Mouse (Mus musculus) liver, embryonic 11.5 days (tissue): ENCODE results near the gene Prrg2. TPM values are rescaled to one million over a fixed set of nuclear protein-coding genes. Genes with fewer than 3 reads are reported as not detected.

Source experiments
- ATAC-seq: fragments of 200-750 bp; cut with Nextera tagmentation; replicated peaks from 2 replicates; pipeline ENCODE4 v1.8.0; 2017; ENCODE audit warnings: moderate number of reproducible peaks, mild to moderate bottlenecking, moderate TSS enrichment, moderate library complexity; ENCODE audit not compliant: low FRiP score
- DNase-seq: peaks from one replicate; pipeline ENCODE4 v3.0.0-alpha.2; 2017; ENCODE audit warnings: low spot score
- H3K27ac ChIP-seq: fragments of 300-500 bp; sonication (generic); 2 replicates; pipeline ENCODE4 v1.5.1; 2014; ENCODE audit warnings: mild to moderate bottlenecking, low read depth, low read length, control low read depth
- H3K27me3 ChIP-seq: fragments of 300-500 bp; sonication (generic); replicated peaks from 2 replicates; pipeline ENCODE4 v1.6.1; 2014; ENCODE audit warnings: low read length, mixed read lengths; ENCODE audit not compliant: control insufficient read depth, insufficient read depth
- H3K36me3 ChIP-seq: fragments of 300-500 bp; sonication (generic); 2 replicates; pipeline ENCODE4 v1.6.1; 2014; ENCODE audit warnings: mild to moderate bottlenecking, low read length, moderate library complexity, mixed read lengths; ENCODE audit not compliant: control insufficient read depth, insufficient read depth
- H3K4me1 ChIP-seq: fragments of 300-500 bp; sonication (generic); replicated peaks from 2 replicates; pipeline ENCODE4 v1.6.1; 2014; ENCODE audit warnings: low read length, mixed read lengths; ENCODE audit not compliant: control insufficient read depth, insufficient read depth
- H3K4me2 ChIP-seq: fragments of 300-500 bp; sonication (generic); 2 replicates; pipeline ENCODE4 v1.6.1; 2014; ENCODE audit warnings: mild to moderate bottlenecking, control low read depth, moderate library complexity
- H3K4me3 ChIP-seq: fragments of 300-500 bp; sonication (generic); 2 replicates; pipeline ENCODE4 v1.5.1; 2014; ENCODE audit warnings: low read depth, low read length, control low read depth
- H3K9ac ChIP-seq: fragments of 300-500 bp; sonication (generic); 2 replicates; pipeline ENCODE4 v1.6.1; 2014; ENCODE audit warnings: low read depth, low read length, control low read depth
- H3K9me3 ChIP-seq: fragments of 300-500 bp; sonication (generic); 2 replicates; pipeline ENCODE4 v1.6.1; 2016; ENCODE audit warnings: low read length, inconsistent platforms, mixed read lengths; ENCODE audit not compliant: control insufficient read depth
- WGBS: fragments of 180-500 bp; shearing (Covaris S2); extraction: QIAGEN DNeasy Blood & Tissue Kit; methylation state at CpG from one replicate; pipeline ENCODE4 v1.1.7; 2014; 5-methylcytosine and 5-hydroxymethylcytosine counted together
- polyA plus RNA-seq: library from polyadenylated mRNA; unstranded; fragments of >200 nt; fragmentation: Nextera tagmentation; extraction: Ambion mirVana; gene quantifications from 2 replicates; pipeline ENCODE4 v1.2.1, GENCODE M21; 2014

Prrg2 gene
- polyA plus RNA-seq, 1 experiment from 2014 or later = 12.4 TPM

DNA sequence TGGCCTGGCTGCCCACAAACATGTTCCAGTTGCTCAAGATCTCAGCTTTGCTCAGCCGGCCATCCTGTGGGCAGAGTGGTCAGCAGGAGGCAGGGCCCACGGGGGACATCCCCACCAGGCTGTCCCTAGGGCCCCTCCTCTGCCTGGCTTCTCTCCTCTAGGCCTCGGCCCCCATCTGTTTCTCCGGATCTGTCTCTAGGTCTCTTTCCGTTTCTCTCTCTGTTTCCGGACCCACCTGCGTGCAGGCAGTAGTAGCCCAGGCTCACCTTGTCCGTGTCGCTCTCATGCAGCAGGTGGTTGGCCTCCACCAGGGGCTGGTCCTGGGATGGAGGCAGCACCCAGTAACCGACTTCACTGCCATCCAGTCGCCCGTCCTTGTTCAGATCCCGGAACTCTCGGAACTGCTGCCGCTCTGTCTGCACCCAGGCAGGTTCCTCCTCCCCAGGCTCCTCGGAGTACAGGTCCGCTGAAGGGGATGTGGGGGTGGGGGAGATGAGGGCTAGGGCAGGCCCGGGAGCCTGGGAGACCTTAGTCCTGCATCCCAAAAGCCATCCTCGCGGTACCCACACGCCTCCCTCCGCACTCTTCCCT lies 20.9 kb upstream of the Prrg2 start:
- Histone ChIP-seq H3K36me3 (peaks cover 20% of the 10 kb centered on the region), H3K27ac (peak overlapping the region; percentile 67; the same call in 1 of the 2 replicates), H3K27me3 (no peaks in the 10 kb centered on the region), H3K4me2 (peak overlapping the region; percentile 66), H3K4me3 (peak overlapping the region; percentile 24), H3K4me1 (peaks cover 10% of the 10 kb centered on the region), H3K9ac (peak overlapping the region; percentile 38; the same call in 1 of the 2 replicates), H3K9me3 (no peaks in the 10 kb centered on the region)
- WGBS = 60% methylated on average over 22 of the region's 22 CpGs
- 0 out of 2 replicates have a peak, but pooled peaks have one; percentile 9 for ATAC-seq
- no peak for DNase-seq

DNA sequence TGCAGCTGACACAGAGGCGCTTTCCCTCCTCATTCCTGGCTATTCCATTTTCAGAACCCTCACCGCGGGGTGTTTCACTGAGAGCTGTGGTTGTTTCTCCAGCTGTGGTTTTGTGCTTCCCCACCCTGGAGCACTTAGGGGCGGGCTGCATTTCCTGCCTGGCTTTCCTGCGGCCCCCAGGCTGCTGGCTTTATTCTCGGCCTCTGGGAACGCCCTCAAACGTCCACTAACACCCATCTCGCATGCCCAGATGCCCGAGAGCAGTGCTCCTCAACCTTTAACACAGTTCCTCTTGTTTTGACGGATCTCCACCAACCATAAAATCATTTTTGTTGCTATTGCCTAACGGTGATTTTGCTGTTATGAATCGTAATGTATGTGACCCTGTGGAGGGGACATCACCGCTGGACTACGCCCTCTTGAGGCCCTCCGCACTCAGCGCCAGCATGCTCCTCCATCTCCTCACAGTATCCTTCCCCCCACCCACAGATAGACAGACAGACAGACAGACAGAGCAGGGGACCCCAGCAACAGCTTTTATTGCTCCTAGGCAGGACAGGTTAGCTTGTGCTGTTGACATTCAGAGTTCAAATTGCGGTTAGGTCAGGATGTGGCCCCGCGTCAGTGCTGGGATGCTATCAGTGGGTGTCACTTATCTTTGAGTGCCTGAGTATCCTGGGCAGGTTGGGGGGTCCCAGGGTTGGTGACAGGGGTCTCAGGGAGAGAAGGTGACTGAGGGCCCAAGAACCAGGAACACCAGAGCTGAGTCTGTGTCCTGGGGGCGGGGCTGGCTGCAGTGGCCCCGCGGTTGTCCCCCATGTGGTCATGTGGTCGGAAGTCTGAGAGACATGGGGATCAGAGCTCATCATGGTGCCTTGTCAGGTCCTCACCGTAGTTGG lies 20.2 kb upstream of the Prrg2 start:
- Histone ChIP-seq H3K27me3 (no peaks in the 10 kb centered on the region), H3K9ac (peak overlapping the region; percentile 46), H3K4me3 (peak overlapping the region; percentile 24), H3K27ac (peak overlapping the region; percentile 67), H3K4me1 (peaks cover 10% of the 10 kb centered on the region), H3K4me2 (peak overlapping the region; percentile 66), H3K36me3 (peaks cover 22% of the 10 kb centered on the region), H3K9me3 (no peaks in the 10 kb centered on the region)
- peak; percentile 42 for ATAC-seq
- DNase-seq = peak; percentile 56
- WGBS = 40% methylated on average over 25 of the region's 25 CpGs

DNA sequence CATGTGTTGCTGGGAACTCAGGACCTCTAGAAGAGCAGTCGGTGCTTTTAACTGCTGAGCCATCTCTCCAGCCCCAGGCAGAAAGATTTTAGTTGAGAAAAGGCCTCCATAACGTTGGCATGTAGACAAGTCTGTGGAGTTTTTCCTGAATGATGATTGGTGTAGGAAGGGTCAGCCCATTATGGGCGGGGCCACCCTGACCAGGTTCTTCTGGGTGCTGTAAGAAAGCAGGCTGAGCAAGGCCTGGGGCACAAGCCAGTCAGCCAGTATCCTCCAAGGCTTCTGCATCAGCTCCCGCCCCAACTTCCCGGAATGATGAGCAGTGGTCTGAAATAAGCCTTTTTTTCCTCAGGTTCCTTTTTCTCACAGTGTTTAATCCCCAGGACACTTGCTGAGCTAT lies 18.5 kb upstream of the Prrg2 start:
- Histone ChIP-seq H3K9ac (no peak overlapping the region), H3K4me2 (no peak overlapping the region), H3K27ac (peak overlapping the region; percentile 10; the same call in 1 of the 2 replicates), H3K4me1 (peaks cover 10% of the 10 kb centered on the region), H3K36me3 (peaks cover 15% of the 10 kb centered on the region), H3K9me3 (no peaks in the 10 kb centered on the region), H3K4me3 (no peak overlapping the region), H3K27me3 (no peaks in the 10 kb centered on the region)
- no peak for DNase-seq
- no peak for ATAC-seq
- 62% methylated on average over 5 of the region's 5 CpGs for WGBS

DNA sequence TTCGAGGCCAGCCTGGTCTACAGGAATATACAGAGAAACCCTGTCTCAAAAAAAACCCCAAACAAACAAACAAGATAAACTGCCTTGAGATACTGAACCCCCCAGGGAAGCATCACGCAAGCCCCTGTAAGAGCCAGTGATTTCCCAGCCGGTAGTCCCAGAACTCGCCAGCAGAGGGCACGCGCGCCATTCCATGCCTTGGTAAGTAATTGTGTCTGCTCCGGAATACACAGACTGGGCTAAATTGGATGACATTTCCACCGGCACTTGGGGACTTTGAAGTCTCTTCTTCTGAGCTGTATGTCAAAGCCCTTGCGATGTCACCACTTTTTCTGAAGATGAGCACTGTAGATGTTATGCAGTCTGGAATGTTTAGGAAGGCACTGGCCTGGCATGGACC lies 17.4 kb upstream of the Prrg2 start:
- Histone ChIP-seq H3K9me3 (no peaks in the 10 kb centered on the region), H3K27me3 (no peaks in the 10 kb centered on the region), H3K9ac (no peak overlapping the region), H3K27ac (no peak overlapping the region), H3K36me3 (peaks cover 16% of the 10 kb centered on the region; the same call in 1 of the 2 replicates), H3K4me3 (no peak overlapping the region), H3K4me2 (no peak overlapping the region), H3K4me1 (peaks cover 15% of the 10 kb centered on the region)
- peak; percentile 89 for DNase-seq
- WGBS = under 1% methylated on average over 10 of the region's 10 CpGs
- ATAC-seq = no peak

- H3K4me3 ChIP-seq = no peak overlapping the region
- no peaks in the 10 kb centered on the region for H3K9me3 ChIP-seq
- peaks cover 24% of the 10 kb centered on the region for H3K36me3 ChIP-seq
- H3K4me2 ChIP-seq = no peak overlapping the region
- DNase-seq (peak; percentile 75), ATAC-seq (0 out of 2 replicates have a peak, but pooled peaks have one; percentile 24)
- 28% methylated on average over 9 of the region's 9 CpGs for WGBS
- H3K27me3 ChIP-seq = no peaks in the 10 kb centered on the region
- H3K9ac ChIP-seq = no peak overlapping the region
- H3K4me1 ChIP-seq = peaks cover 18% of the 10 kb centered on the region
- no peak overlapping the region for H3K27ac ChIP-seq
These were observed 16.0 kb upstream of the Prrg2 start for GRCm38 (mm10) chr7:45078513-45078912.

DNA sequence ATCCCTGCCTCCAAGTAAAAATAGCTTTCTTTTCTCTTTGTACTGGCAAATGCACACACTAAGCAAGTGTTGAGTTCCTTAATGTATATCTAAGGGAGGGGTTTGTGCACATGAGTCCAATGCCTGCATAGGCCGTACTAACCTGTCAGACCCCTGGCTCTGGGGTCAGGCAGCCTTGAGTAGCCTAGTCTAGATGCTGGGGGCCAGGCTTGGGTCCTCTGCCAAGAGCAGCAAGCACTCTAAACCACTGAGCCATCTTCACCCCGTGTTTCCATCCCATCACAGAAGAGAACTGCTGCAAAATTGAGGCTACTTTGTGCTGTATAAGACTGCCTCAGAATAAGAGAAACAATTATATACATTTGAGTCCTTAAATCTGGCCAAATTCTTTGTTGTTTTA lies 15.4 kb upstream of the Prrg2 start:
- H3K27ac ChIP-seq = no peak overlapping the region
- peaks cover 25% of the 10 kb centered on the region for H3K36me3 ChIP-seq
- no peak for DNase-seq
- H3K4me2 ChIP-seq = no peak overlapping the region
- ATAC-seq = no peak
- no peak overlapping the region for H3K4me3 ChIP-seq
- H3K9ac ChIP-seq = no peak overlapping the region
- 88% methylated on average over 2 of the region's 2 CpGs for WGBS
- peaks cover 15% of the 10 kb centered on the region for H3K4me1 ChIP-seq
- H3K9me3 ChIP-seq = no peaks in the 10 kb centered on the region
- no peaks in the 10 kb centered on the region for H3K27me3 ChIP-seq

DNA sequence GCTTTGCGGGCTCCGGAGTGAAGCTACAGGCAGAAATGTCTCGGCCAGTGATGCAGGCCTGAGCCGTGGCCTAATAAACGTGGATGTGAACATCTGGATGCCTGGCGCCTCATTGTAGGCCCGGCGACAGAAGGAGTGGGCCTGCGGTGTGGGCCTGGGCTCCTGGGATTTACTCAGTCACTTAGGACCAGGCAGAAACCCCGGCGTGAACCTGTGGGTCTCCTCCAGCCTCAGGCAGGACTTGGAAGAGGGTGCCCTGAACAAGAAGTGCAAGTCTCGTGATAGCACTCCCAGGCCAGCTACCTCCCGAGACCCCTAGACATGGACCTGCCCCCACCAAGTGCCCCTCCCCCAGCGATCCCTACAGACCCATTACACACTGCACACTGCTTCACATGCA lies 14.8 kb upstream of the Prrg2 start:
- H3K27ac ChIP-seq = no peak overlapping the region
- no peaks in the 10 kb centered on the region for H3K27me3 ChIP-seq
- H3K36me3 ChIP-seq = peaks cover 25% of the 10 kb centered on the region
- WGBS = 88% methylated on average over 14 of the region's 14 CpGs
- no peak overlapping the region for H3K4me2 ChIP-seq
- no peak overlapping the region for H3K9ac ChIP-seq
- no peak overlapping the region for H3K4me3 ChIP-seq
- no peak for ATAC-seq
- H3K9me3 ChIP-seq = no peaks in the 10 kb centered on the region
- no peak for DNase-seq
- H3K4me1 ChIP-seq = peaks cover 12% of the 10 kb centered on the region; the same call in 1 of the 2 replicates

DNA sequence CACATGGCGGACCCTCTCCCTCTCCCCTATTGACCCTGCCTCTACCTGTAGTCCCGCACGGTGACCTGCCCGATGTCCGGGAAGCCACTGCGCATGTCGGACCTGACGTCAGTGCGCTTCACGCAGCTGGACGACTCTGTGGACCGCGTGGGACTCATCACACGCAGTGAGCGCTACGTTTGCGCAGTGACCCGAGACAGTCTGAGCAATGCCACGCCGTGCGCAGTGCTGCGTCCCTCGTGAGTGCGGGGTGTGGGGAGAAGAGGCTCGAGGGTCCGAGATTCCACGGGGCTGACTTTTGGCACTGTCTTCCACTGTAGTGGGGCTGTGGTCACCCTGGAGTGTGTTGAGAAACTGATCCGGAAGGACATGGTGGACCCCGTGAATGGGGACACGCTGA lies 14.0 kb upstream of the Prrg2 start:
- DNase-seq (no peak), ATAC-seq (no peak)
- Histone ChIP-seq H3K36me3 (peaks cover 25% of the 10 kb centered on the region), H3K27ac (no peak overlapping the region), H3K27me3 (no peaks in the 10 kb centered on the region), H3K4me1 (peaks cover 12% of the 10 kb centered on the region; the same call in 1 of the 2 replicates), H3K9ac (no peak overlapping the region), H3K4me3 (no peak overlapping the region), H3K4me2 (no peak overlapping the region), H3K9me3 (no peaks in the 10 kb centered on the region)
- WGBS = 89% methylated on average over 30 of the region's 30 CpGs
